Mouse (Mus musculus) kidney, adult 11 months (tissue): ENCODE results near the gene Psmc1.

Source experiments
- DNase-seq: peaks from one replicate; pipeline ENCODE4 v3.0.0; 2022

Gene Psmc1

DNA sequence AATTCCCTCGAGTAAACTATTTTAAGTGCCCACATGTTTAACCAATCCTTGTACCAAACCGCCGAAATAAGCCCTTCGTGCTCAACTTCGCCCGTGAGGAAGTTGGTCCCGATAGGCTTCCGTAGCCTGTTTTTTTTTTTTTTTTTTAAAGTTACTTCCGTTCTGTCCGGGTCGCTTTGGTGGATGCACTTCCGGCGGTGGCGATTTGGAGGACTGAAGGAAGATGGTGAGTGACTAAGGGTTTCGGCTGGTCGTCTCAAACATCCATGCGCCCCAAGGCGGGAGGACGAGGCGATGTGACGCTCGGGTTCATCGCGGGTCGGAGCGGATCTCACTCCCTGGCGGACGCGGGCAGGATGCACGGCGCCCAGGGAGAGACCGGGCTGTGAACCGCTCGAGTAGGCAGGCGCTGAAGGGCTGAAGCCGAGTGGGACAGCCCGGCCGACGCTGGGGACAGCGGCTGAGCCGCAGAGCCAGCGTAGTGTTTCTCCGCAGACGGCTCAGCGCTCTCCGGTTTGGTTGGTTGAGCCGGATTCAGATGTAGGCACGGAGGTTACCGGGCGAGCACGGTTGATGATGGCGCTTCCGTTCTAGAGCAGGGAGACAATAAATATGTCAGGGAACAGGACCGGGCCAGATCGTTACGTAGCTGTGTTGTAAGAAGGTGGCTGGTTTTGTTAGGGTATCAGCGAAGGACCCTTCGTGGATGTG lies at the start of gene Psmc1:
Gene Psmc1 (plus strand): TSS at position 169 of the 711 bp plus-strand sequence.
- peak; percentile 73 for DNase-seq

GRCm38 (mm10) chr12:100061071-100061470 lies 48.9 kb upstream of the Psmc1 start:
- DNase-seq = no peak

DNA sequence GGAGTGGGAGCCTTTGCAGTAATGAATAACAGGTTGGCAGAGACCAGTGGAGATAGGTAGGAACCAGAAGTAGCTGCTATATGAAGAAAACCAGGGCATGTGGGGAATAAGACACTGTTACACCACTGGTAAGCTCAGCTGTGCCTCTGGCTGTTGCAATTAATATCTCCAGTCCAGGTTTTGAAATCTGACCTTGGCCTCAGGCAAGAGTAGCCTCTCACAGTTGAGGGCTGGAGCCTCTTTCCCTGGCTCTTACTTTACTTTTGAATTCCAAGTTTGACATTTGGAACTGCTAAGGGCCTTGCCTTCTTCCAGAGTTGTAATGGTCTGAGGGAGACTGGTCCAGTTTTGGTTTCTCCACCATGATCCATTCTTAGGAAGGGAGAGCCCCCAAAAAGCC lies 48.1 kb upstream of the Psmc1 start:
- DNase-seq = no peak

DNA sequence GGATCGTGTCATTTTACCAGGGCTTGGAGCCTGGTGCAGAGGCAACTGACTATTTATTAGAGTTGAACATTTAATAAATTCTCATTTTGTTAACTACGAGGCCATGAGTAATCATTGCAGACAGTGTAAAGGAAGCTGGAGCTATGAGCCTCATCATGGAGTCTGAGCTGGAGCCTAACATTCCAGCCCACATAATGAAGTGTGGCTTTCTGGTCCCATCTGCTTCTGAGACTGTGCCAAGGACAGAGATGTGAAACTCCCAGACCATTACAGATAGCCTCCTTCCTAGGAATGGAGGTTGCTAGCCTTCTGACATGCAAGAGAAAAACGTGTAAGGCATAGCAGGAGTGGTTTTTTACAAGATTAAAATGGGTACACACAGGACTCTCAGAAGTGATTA lies 47.4 kb upstream of the Psmc1 start:
- no peak for DNase-seq

- no peak for DNase-seq
These were observed 44.8 kb upstream of the Psmc1 start for GRCm38 (mm10) chr12:100065109-100065508.

GRCm38 (mm10) chr12:100067477-100067876 lies 42.5 kb upstream of the Psmc1 start:
- no peak for DNase-seq

GRCm38 (mm10) chr12:100073201-100073672 lies 36.7 kb upstream of the Psmc1 start:
- DNase-seq = no peak

DNA sequence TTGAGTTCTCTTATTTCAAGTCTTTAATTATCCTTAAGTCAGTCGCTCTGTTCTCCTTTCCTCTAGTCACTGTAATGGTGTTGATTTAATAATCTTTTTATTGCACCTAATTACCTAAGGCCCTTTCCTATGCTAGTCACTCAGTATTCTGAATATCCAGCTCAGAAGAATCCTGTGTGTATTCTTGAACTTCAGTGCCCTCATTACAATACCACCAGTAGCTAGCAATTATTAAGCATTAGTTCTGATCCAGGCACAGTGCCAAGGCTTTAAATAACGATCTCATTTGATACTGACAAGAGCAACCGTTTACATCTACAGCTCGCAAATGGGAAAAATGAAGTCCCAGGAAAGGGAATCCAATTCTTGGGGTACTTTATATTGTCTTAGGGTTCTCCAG lies 34.2 kb upstream of the Psmc1 start:
- DNase-seq = no peak

GRCm38 (mm10) chr12:100079636-100080286 lies 30.2 kb upstream of the Psmc1 start:
- DNase-seq = no peak

DNA sequence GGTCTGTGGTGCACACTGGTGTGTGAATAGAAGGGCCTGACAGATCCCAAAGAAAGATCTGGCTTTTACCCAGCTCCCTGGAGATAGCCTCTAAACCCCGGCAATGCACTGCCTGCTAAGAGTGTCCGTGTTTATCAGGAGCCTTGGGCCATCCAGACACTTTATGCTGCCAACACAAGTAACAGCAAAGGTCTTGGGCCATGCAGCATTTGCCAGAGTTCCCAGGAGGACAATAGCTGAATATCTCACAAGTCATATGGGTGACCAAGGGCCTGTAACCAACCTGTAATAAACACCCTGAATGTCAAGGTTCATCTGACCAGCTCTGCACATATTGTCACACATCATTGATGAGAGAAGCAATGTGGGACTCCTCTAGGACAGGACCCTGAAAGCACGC lies 21.9 kb upstream of the Psmc1 start:
- DNase-seq = no peak

DNA sequence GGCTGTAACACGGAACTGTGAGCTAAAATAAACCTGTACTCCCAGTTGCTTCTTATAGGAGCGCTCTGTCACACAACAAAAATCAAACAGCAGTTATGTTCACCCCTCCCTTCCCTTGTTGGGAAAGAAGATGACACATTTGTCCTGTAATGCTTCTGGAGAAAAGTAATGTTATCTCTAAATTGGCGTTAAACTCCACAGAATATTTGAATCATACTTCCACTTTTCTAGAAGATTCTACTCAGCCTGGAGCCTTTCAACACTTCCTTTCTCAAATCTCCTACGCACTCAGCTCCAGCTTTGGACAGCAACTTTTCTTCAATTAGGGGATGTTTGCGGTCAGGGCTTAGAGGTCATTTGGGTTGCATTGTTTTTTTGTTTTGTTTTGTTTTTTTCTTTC lies 20.7 kb upstream of the Psmc1 start:
- DNase-seq = no peak

- no peak for DNase-seq
These were observed 19.2 kb upstream of the Psmc1 start for GRCm38 (mm10) chr12:100090750-100091149.

DNA sequence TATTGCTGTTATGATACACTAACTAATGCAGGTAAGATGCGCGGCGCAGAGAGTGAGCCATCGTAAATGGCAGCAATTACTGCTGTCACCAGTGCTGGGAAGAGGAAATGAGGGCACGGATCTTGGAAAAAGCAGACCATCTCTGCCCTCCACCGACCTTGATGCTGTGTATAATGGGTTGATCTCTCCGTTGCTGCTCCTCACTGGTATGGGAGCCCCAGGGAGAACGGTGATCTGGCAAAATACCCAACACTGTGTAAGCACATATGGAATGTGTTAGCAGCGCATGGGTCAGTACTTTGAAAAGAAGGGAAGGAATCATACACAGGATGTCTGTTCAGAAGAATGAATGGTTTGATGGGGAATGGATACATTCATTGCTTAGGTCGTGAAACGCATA lies 16.9 kb upstream of the Psmc1 start:
- DNase-seq = no peak

DNA sequence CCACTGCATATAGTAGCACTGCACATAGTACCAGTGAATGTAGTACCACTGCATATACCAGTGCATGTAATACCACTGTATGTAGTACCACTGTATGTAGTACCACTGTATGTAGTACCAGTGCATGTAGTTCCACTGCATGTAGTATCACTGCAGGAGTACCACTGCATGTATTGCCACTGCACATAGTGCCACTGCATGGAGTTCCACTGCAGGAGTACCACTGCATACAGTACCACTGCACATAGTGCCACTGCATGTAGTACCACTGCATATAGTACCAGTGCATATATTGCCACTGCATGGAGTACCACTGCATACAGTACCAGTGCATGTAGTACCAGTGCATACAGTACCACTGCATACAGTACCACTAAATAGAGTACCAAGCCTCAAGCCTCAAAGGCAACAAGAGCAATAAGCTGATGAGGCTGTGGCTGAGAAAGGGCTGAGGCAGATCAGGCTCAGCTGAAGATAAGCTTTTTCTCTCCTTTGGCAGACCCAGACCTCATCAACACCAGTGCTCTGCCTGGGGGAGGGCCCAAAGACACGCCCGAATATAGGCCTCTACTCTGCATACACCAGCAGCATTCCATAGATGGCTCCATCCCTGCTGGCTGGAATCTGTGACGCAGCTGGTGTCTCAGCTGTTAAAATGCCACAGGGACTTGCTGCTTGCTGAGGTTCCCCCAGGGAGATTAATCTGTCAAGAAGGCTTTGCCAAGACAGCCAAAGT lies 9.8 kb upstream of the Psmc1 start:
- no peak for DNase-seq

- no peak for DNase-seq
These were observed 9.3 kb upstream of the Psmc1 start for GRCm38 (mm10) chr12:100100707-100101030.

- DNase-seq = no peak
These were observed 8.3 kb upstream of the Psmc1 start for GRCm38 (mm10) chr12:100101651-100102050.

DNA sequence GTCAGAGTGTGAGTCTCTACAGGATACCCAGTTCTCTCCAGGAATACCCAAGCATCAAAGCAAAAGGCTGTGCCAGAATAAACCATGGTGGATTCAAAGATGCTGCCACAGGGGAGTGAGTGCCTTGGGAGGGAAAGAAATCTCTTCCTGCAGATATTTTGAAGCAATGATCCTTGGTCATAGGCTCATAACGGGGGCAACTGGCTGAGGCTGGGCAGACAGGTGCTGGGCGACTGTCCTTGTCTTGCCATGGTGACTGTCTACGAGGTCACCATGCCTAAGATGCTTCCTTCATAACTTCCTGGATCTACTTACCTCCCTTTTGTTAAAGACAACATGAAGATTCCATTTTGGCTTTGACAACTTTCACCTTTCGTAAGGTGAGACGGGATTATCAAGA lies 5.4 kb upstream of the Psmc1 start:
- no peak for DNase-seq

GRCm38 (mm10) chr12:100106275-100106895 lies 3.6 kb upstream of the Psmc1 start:
- DNase-seq = peak; percentile 32

DNA sequence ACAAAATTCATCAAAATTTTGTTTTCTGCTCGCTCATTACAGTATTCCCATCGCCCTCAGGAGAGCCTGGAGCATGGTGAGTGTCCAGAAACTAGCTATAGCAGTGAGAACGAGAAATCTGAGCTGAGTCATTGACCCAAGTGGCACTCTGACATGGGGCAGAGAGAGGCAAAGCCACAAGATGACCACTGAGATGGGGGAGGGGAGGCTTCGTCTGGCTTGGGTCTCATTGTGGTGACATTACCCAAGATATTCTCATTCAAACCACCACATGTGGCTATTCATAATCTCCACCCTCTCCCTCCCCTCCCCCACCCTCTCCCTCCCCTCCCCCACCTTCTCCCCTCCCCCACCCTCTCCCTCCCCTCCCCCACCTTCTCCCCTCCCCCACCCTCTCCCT lies 2.5 kb upstream of the Psmc1 start:
- DNase-seq = no peak

DNA sequence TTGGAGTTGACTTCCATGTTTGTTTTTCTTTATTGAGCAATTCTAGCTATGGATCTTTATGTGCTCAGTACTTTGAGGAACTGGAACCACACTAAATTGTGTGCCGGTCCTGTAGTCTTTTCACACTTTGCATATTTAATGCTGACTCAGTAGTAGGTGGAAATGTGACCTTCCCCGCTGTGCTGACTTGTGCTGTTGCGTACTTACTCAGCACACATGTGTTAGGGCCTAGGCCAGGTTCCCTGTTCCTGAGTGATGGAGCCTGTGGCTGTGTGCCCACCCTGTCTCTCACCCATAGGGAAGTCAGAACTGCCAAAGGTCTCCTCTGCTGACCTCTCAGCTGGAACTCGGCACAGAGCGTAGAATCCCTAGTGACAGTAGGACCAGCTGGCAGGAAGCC lies 6.0 kb downstream of the Psmc1 start:
- DNase-seq = no peak

DNA sequence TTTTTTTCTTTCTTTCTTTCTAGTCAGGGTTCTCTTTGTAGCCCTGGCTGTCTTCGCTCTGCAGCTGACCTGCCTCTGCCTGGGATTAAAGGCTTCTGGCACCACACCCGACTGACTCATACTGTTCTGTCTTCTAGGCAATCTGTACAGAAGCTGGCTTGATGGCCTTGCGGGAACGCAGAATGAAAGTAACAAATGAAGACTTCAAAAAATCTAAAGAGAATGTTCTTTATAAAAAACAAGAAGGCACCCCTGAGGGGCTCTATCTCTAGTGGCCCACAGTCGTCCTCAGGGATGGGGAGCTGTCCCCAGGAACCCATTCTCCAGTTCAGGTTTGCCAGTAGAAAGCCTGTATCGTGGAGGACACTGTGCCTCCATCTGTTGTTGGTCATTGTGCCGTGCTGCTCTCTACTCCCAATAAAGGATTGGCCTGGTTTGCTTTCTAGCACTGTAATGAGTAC lies 13.0 kb downstream of the Psmc1 start:
- no peak for DNase-seq

GRCm38 (mm10) chr12:100123476-100123875 lies 13.5 kb downstream of the Psmc1 start:
- peak; percentile 67 for DNase-seq
